Mouse (Mus musculus): ENCODE measurements around the gene Gtf2i. TPM values are rescaled to one million over a fixed set of nuclear protein-coding genes. Genes with fewer than 3 reads are reported as not detected.

Gtf2i gene
- polyA plus RNA-seq, 1 experiment from 2014 or later: 182 TPM

DNA sequence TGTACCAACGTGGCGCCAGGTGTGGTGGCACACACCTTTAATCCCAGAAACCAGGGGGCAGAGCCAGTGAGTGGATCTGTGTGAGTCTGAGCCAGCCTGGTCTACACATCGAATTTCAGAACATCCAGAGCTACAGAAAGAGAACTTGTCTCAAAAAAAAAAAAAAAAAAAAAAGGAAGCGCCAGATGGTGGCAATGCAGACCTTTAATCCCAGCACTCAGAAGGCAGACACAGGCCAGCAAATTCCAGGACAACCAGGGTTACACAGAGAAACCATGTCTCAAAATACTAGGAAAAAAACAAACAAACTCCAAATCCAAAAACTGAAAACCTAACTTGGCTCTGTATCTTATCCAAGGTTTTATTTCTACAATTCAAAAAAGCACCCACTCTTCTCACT lies 44.0 kb downstream of the Gtf2i start:
- Histone ChIP-seq H3K4me3 (no peak overlapping the region), H3K4me1 (no peaks in the 10 kb centered on the region), H3K9ac (replicated peaks) (0 out of 2 replicates have a peak overlapping the region, but pooled peaks have one; percentile 11), H3K27me3 (no peaks in the 10 kb centered on the region), H3K36me3 (peaks cover 80% of the 10 kb centered on the region), H3K27ac (replicated peaks) (no peak overlapping the region), H3K9me3 (no peaks in the 10 kb centered on the region), H3K4me2 (replicated peaks) (no peak overlapping the region)
- 96% methylated on average over 4 of the region's 4 CpGs for WGBS
- no peak for ATAC-seq (replicated peaks)

DNA sequence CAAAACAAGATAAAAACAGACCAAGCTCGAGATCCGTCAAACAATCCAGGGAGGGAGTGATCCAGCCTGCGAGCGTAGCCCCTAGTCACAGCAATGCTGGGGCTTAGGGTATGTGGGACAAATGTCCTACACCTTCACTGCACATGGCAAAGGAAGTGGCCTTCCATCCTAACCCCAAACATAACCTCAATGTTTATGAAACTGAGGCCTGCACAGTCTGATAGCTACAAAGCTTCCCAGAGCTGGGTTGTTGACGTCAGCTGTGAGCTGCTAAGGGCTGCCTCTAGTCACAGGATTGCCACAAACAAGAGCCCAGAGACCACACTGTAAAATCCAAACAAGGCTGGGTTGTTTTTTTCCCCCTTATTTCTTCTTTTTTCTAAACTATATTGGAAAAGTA lies 44.8 kb downstream of the Gtf2i start:
- Histone ChIP-seq H3K4me2 (replicated peaks) (no peak overlapping the region), H3K36me3 (peaks cover 79% of the 10 kb centered on the region), H3K4me1 (no peaks in the 10 kb centered on the region), H3K27me3 (no peaks in the 10 kb centered on the region), H3K9me3 (no peaks in the 10 kb centered on the region), H3K27ac (replicated peaks) (no peak overlapping the region), H3K4me3 (no peak overlapping the region), H3K9ac (replicated peaks) (no peak overlapping the region)
- WGBS: 82% methylated on average over 5 of the region's 5 CpGs
- no peak for ATAC-seq (replicated peaks)

GRCm38 (mm10) chr5:134268751-134269150 lies 45.8 kb downstream of the Gtf2i start:
- no peaks in the 10 kb centered on the region for H3K4me1 ChIP-seq
- no peaks in the 10 kb centered on the region for H3K9me3 ChIP-seq
- H3K27me3 ChIP-seq: no peaks in the 10 kb centered on the region
- ATAC-seq (replicated peaks): no peak
- H3K9ac ChIP-seq (replicated peaks): no peak overlapping the region
- peaks cover 79% of the 10 kb centered on the region for H3K36me3 ChIP-seq
- H3K4me3 ChIP-seq: no peak overlapping the region
- 98% methylated on average over 8 of the region's 8 CpGs for WGBS
- H3K27ac ChIP-seq (replicated peaks): no peak overlapping the region
- no peak overlapping the region for H3K4me2 ChIP-seq (replicated peaks)

DNA sequence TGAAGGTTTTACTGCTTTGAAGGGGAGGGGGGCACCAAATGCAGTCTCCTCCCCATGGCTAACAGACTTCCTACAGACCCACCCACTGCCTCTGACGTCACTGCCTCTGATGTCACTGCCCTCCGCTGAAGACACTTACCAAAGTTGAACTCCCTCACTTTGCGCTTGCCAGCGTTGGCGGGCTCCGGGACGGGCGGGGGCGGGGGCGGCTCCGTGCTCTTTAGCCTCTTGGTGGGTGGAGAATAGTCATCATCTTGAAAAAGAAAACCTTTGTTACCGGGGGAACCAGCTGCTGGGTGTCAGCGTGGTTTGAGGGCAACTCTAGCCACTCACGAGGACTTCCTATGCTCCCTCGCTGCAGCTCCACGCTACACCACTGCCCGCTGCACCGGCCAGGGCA lies 48.2 kb downstream of the Gtf2i start:
- Histone ChIP-seq H3K4me3 (no peak overlapping the region), H3K4me2 (replicated peaks) (no peak overlapping the region), H3K9me3 (no peaks in the 10 kb centered on the region), H3K27me3 (no peaks in the 10 kb centered on the region), H3K27ac (replicated peaks) (no peak overlapping the region), H3K9ac (replicated peaks) (no peak overlapping the region), H3K4me1 (no peaks in the 10 kb centered on the region), H3K36me3 (peaks cover 79% of the 10 kb centered on the region)
- WGBS: 86% methylated on average over 18 of the region's 18 CpGs
- ATAC-seq (replicated peaks): no peak

DNA sequence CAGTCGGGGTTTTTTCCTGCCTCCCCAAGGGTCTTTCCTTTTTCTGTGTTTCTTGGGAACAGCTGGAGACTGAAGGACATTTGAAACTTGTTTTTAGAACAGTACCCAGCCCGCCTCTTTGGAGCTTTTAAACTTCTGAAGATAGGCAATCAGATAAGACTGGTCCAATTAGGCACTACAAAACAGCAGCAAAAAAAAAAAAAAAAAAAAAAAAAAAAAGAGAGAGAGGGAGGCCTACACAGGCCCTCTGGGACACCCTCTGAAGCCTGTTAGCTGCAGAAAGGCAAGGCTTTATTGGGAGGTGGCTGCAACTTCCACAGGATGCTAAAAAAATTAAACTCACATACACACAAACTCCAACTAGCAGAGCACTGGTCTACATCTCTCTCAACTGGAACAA lies 48.7 kb downstream of the Gtf2i start:
- no peak overlapping the region for H3K4me2 ChIP-seq (replicated peaks)
- ATAC-seq (replicated peaks): no peak
- WGBS: 81% methylated on average over 2 of the region's 2 CpGs
- H3K36me3 ChIP-seq: peaks cover 79% of the 10 kb centered on the region
- H3K27me3 ChIP-seq: no peaks in the 10 kb centered on the region
- H3K9me3 ChIP-seq: no peaks in the 10 kb centered on the region
- no peak overlapping the region for H3K4me3 ChIP-seq
- no peak overlapping the region for H3K9ac ChIP-seq (replicated peaks)
- no peak overlapping the region for H3K27ac ChIP-seq (replicated peaks)
- H3K4me1 ChIP-seq: no peaks in the 10 kb centered on the region

DNA sequence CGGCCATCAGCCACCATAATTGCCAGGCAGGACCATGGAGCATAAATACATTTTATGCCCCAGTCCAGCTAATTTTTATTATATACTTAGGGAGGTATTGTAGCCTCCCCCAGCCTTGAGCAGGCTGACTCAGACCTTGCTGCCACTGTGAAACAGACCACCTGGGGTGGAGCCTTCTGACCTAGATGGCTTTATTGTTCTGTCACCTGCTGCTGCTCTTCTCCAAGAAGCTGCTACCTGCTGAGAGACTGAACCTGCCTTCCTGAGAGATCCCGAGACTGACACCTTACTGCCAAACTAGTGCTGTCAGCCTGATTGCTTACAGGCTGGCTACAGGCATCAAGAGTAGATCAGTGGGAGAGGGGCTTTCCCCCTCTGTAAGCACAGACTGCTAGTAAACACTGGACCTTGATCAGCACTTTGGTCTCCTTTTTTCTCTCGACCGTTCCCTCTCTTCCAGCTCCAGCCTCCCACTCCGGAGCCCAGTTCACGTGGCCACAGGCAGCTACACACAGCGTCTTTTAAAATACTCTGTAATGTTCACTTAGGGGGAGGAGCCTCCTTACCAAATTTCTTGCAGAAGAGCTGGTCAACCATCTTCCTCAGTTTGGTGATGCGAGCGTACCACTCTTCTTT lies 54.4 kb downstream of the Gtf2i start:
- Histone ChIP-seq H3K9ac (replicated peaks) (no peak overlapping the region), H3K27me3 (no peaks in the 10 kb centered on the region), H3K27ac (replicated peaks) (no peak overlapping the region), H3K4me3 (no peak overlapping the region), H3K9me3 (no peaks in the 10 kb centered on the region), H3K4me1 (no peaks in the 10 kb centered on the region), H3K4me2 (replicated peaks) (no peak overlapping the region), H3K36me3 (peaks cover 90% of the 10 kb centered on the region)
- 91% methylated on average over 9 of the region's 9 CpGs for WGBS
- ATAC-seq (replicated peaks): no peak

DNA sequence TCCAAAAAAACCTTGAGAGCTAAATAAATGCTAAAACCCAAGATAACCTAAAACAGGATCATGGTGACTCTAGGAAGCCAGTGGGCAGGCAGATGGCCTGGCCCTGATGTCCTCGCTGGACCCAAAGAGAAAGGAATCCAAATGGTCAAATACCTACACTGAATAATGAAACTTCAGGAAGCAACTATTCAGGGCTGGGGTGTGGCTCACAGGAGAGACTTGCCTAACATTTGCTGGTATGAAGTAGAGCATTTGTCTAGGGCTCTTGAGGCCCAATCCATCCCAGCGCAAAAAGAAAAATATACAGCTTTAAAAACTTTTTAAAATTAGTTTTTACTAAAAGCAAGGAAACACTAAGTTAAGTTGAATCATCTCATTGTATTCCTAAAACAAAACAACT lies 55.6 kb downstream of the Gtf2i start:
- H3K4me3 ChIP-seq: no peak overlapping the region
- H3K27me3 ChIP-seq: no peaks in the 10 kb centered on the region
- peaks cover 90% of the 10 kb centered on the region for H3K36me3 ChIP-seq
- no peaks in the 10 kb centered on the region for H3K4me1 ChIP-seq
- no peaks in the 10 kb centered on the region for H3K9me3 ChIP-seq
- ATAC-seq (replicated peaks): no peak
- no peak overlapping the region for H3K27ac ChIP-seq (replicated peaks)
- WGBS: 94% methylated on average over 2 of the region's 2 CpGs
- no peak overlapping the region for H3K4me2 ChIP-seq (replicated peaks)
- H3K9ac ChIP-seq (replicated peaks): no peak overlapping the region

DNA sequence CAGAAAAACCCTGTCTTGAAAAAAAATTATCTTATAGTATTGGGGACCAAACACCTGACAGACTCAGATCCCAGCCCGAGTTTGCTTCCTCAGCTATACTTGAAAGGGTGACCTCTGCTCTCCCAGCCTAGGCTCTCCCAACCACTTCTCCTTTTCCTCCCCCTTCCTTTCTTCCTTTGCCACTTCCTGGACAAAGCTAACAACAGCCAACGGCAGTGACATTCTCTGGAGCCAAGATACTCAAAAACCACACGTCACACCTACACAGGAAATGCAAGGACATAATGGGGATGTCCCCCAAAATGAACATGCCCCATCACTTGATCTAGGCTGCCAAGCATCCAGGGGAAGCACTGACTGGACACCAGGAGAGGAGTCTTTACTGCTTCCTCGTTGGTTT lies 56.2 kb downstream of the Gtf2i start:
- no peak for ATAC-seq (replicated peaks)
- Histone ChIP-seq H3K27me3 (no peaks in the 10 kb centered on the region), H3K27ac (replicated peaks) (no peak overlapping the region), H3K9ac (replicated peaks) (no peak overlapping the region), H3K9me3 (no peaks in the 10 kb centered on the region), H3K4me3 (no peak overlapping the region), H3K4me1 (no peaks in the 10 kb centered on the region), H3K36me3 (peaks cover 91% of the 10 kb centered on the region), H3K4me2 (replicated peaks) (no peak overlapping the region)
- 87% methylated on average over 4 of the region's 4 CpGs for WGBS

DNA sequence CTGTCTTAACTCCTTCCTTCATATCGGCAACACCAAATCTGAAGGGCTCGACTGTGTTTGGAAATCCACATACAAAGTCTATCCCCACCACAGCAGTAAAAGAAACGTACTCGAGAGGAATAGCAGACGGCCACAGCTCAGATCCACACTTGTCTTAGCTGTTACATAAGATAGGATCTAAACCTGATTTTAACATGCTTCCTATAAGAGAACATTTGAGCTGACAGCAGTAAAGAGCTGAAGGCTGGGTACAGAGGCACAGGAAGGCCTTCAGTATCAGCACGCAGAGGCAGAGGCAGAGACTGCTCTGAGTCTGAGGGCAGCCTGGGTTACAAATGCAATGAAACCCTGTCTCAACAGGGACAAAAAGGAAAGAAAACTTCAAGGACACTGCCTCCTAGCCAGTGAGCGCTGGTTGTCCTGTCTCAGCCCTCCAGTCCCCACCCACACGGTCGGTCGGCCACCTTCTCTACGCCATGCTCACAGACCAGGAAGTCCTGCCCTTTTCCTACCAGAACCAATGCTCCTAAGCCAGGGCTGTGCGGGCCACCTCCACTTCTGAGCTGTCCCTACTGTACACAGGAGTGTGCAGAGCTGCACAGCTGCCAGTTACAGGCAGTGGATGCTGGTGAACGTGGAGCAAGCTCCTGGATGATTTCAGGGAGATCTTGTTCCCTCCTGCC lies 57.1 kb downstream of the Gtf2i start:
- H3K4me3 ChIP-seq: no peak overlapping the region
- WGBS: 93% methylated on average over 13 of the region's 13 CpGs
- peaks cover 91% of the 10 kb centered on the region for H3K36me3 ChIP-seq

GRCm38 (mm10) chr5:134255294-134255693 lies 59.3 kb downstream of the Gtf2i start:
- Histone ChIP-seq H3K27me3 (no peaks in the 10 kb centered on the region), H3K4me2 (replicated peaks) (no peak overlapping the region), H3K4me3 (no peak overlapping the region), H3K9me3 (no peaks in the 10 kb centered on the region), H3K36me3 (peaks cover 91% of the 10 kb centered on the region), H3K27ac (replicated peaks) (no peak overlapping the region), H3K4me1 (no peaks in the 10 kb centered on the region), H3K9ac (replicated peaks) (no peak overlapping the region)
- WGBS: 91% methylated on average over 10 of the region's 10 CpGs
- no peak for ATAC-seq (replicated peaks)

More for the DNA sequence above, 57.1 kb downstream of the Gtf2i start:
- H3K9ac ChIP-seq (replicated peaks): no peak overlapping the region
- ATAC-seq (replicated peaks): no peak
- no peaks in the 10 kb centered on the region for H3K27me3 ChIP-seq
- H3K4me2 ChIP-seq (replicated peaks): no peak overlapping the region
- H3K4me1 ChIP-seq: no peaks in the 10 kb centered on the region
- H3K9me3 ChIP-seq: no peaks in the 10 kb centered on the region
- H3K27ac ChIP-seq (replicated peaks): no peak overlapping the region

DNA sequence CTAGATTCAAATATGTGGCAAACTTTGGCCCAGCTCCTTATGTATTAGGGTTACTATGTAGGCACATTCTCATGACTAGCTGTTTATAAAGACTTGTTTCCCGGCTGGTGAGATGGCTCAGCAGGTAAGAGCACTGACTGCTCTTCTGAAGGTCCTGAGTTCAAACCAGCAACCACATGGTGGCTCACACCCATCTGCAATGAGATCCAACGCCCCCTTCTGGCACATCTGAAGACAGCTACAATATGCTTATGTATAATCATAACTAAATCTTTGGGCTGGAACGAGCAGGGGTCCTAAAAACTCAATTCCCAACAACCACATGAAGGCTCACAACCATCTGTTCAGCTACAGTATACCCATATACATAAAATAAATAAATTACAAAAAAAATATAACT lies 60.8 kb downstream of the Gtf2i start:
- Histone ChIP-seq H3K9ac (replicated peaks) (no peak overlapping the region), H3K27ac (replicated peaks) (no peak overlapping the region), H3K36me3 (peaks cover 89% of the 10 kb centered on the region), H3K4me1 (no peaks in the 10 kb centered on the region), H3K4me3 (no peak overlapping the region), H3K4me2 (replicated peaks) (no peak overlapping the region), H3K27me3 (no peaks in the 10 kb centered on the region), H3K9me3 (no peaks in the 10 kb centered on the region)
- no peak for ATAC-seq (replicated peaks)
- WGBS: 76% methylated on average over 3 of the region's 3 CpGs

- Histone ChIP-seq H3K27me3 (no peaks in the 10 kb centered on the region), H3K4me3 (no peak overlapping the region), H3K9ac (replicated peaks) (no peak overlapping the region), H3K4me2 (replicated peaks) (no peak overlapping the region), H3K27ac (replicated peaks) (no peak overlapping the region), H3K36me3 (peaks cover 95% of the 10 kb centered on the region), H3K9me3 (no peaks in the 10 kb centered on the region), H3K4me1 (no peaks in the 10 kb centered on the region)
- ATAC-seq (replicated peaks): no peak
- WGBS: 97% methylated on average over 4 of the region's 4 CpGs
These were observed 63.5 kb downstream of the Gtf2i start for GRCm38 (mm10) chr5:134251083-134251482.

DNA sequence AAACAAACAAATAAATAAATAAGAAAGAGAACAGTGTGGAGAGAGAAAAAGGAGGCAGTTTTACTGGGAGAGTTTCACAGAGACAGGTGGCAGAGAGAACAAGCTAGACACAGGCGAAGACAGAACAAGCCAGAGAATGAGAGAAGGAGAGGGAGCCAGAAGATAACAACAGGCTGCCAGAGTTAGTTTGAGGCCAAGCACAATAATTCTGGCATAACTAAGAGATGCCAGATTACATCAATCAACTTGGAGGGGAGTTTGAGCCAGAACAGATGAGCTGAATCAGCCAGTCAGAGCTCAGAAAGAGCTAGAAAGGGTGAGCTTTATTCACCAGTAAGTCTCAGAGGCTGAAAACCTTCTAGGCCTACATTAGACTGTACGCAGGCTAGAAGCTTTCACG lies 64.0 kb downstream of the Gtf2i start:
- 84% methylated on average over 3 of the region's 3 CpGs for WGBS
- Histone ChIP-seq H3K9me3 (no peaks in the 10 kb centered on the region), H3K27ac (replicated peaks) (no peak overlapping the region), H3K27me3 (no peaks in the 10 kb centered on the region), H3K4me3 (no peak overlapping the region), H3K9ac (replicated peaks) (no peak overlapping the region), H3K4me2 (replicated peaks) (no peak overlapping the region), H3K4me1 (no peaks in the 10 kb centered on the region), H3K36me3 (peaks cover 95% of the 10 kb centered on the region)
- no peak for ATAC-seq (replicated peaks)
